Mouse (Mus musculus) heart, embryonic 11.5 days (tissue): Measurements from ENCODE around the gene Adamtsl4. TPM values are rescaled to one million over a fixed set of nuclear protein-coding genes. Genes with fewer than 3 reads are reported as not detected.

Experiments used
- ATAC-seq: fragments of 200-750 bp; cut with Nextera tagmentation; replicated peaks from 2 replicates; pipeline ENCODE4 v1.8.0; 2017; ENCODE audit warnings: moderate library complexity; ENCODE audit not compliant: insufficient number of reproducible peaks, low FRiP score, low TSS enrichment
- H3K27ac ChIP-seq: fragments of 300-500 bp; sonication (generic); 2 replicates; pipeline ENCODE4 v1.5.1; 2014; ENCODE audit warnings: mild to moderate bottlenecking, low read depth, low read length
- H3K27me3 ChIP-seq: fragments of 300-500 bp; sonication (generic); 2 replicates; pipeline ENCODE4 v1.6.1; 2014; ENCODE audit warnings: mild to moderate bottlenecking, low read length, mixed read lengths; ENCODE audit not compliant: control insufficient read depth, insufficient read depth
- H3K36me3 ChIP-seq: fragments of 300-500 bp; sonication (generic); 2 replicates; pipeline ENCODE4 v1.6.1; 2014; ENCODE audit warnings: mild to moderate bottlenecking, low read length, moderate library complexity, mixed read lengths; ENCODE audit not compliant: control insufficient read depth, insufficient read depth
- H3K4me1 ChIP-seq: fragments of 300-500 bp; sonication (generic); 2 replicates; pipeline ENCODE4 v1.6.1; 2014; ENCODE audit warnings: low read length; ENCODE audit not compliant: control insufficient read depth, insufficient read depth
- H3K4me2 ChIP-seq: fragments of 300-500 bp; sonication (generic); 2 replicates; pipeline ENCODE4 v1.6.1; 2014; ENCODE audit warnings: mild to moderate bottlenecking, moderate library complexity
- H3K4me3 ChIP-seq: fragments of 300-500 bp; sonication (generic); 2 replicates; pipeline ENCODE4 v1.5.1; 2014; ENCODE audit warnings: low read depth, low read length
- H3K9ac ChIP-seq: fragments of 300-500 bp; sonication (generic); 2 replicates; pipeline ENCODE4 v1.6.1; 2014; ENCODE audit warnings: mild to moderate bottlenecking, low read depth, low read length, moderate library complexity
- H3K9me3 ChIP-seq: fragments of 300-500 bp; sonication (generic); replicated peaks from 2 replicates; pipeline ENCODE4 v1.6.1; 2016; ENCODE audit warnings: low read length; ENCODE audit not compliant: control insufficient read depth
- WGBS: fragments of 180-500 bp; shearing (Covaris S2); extraction: QIAGEN DNeasy Blood & Tissue Kit; methylation state at CpG from one replicate; pipeline ENCODE4 v1.1.7; 2014; ENCODE audit not compliant: insufficient replicate concordance; 5-methylcytosine and 5-hydroxymethylcytosine counted together
- polyA plus RNA-seq: library from polyadenylated mRNA; unstranded; fragments of >200 nt; fragmentation: Nextera tagmentation; extraction: Ambion mirVana; gene quantifications from 2 replicates; pipeline ENCODE4 v1.2.1, GENCODE M21; 2014

Adamtsl4 gene
- polyA plus RNA-seq, 1 experiment from 2014 or later, result 3.5 TPM

DNA sequence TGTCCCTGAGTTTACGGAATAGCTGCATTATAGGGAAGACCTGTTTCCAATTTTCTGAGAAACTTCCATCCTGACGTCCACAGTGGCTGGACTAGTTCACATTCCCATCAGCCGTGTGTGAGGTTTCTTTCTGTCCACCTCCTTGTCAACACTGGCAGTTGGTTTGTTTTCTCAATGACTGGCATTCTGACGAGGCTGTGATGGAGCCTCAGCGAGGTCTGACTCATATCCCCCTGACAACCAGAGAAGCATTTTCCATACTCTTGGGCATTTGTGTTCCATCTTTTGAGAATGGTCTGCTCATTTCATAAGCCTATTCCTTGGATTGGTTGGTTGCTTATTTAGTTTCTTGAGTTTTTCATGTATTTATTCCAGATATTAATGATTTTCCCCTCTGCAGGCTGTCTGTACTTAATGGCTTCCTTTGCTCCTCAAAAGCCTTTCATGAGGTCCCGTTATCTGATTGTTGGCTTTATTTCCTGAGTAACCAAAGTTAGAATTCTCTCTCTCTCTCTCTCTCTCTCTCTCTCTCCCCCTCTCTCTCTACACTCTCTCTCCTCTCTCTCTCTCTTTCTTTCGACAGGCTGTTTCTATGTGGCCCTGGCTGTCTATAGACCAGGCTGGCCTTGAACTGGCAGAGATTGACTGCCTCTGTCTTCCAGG, 39.1 kb upstream of the Adamtsl4 start:
- ATAC-seq, result no peak
- Histone ChIP-seq H3K27ac (no peak overlapping the region), H3K4me2 (no peak overlapping the region), H3K27me3 (no peaks in the 10 kb centered on the region), H3K4me1 (peaks cover 4% of the 10 kb centered on the region; the same call in 1 of the 2 replicates), H3K36me3 (no peaks in the 10 kb centered on the region), H3K9me3 (no peaks in the 10 kb centered on the region), H3K9ac (no peak overlapping the region), H3K4me3 (no peak overlapping the region)
- 35% methylated on average over 7 of the region's 7 CpGs for WGBS

DNA sequence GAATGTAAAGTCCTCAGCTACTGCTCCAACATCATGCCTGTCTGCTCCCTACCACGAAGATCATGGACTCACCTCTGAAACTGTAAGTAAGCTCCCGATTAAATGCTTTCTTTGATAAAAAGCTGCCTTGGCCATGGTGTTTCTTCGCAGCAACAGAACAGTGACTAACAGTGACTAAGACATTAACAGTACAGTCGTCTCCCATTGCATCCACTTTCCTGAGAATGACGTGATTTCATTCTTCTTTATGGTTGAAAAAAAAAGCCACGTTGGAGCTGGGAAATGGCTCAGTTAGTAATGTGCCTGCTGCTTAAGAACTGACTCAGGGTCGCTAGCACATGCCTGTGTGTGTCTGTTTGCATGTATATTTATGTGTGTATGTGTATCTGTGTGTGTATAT, 38.1 kb upstream of the Adamtsl4 start:
- no peak for ATAC-seq
- Histone ChIP-seq H3K27ac (no peak overlapping the region), H3K27me3 (no peaks in the 10 kb centered on the region), H3K4me1 (peaks cover 4% of the 10 kb centered on the region; the same call in 1 of the 2 replicates), H3K4me3 (no peak overlapping the region), H3K9ac (no peak overlapping the region), H3K9me3 (no peaks in the 10 kb centered on the region), H3K36me3 (no peaks in the 10 kb centered on the region), H3K4me2 (no peak overlapping the region)
- 72% methylated on average over 7 of the region's 7 CpGs for WGBS

DNA sequence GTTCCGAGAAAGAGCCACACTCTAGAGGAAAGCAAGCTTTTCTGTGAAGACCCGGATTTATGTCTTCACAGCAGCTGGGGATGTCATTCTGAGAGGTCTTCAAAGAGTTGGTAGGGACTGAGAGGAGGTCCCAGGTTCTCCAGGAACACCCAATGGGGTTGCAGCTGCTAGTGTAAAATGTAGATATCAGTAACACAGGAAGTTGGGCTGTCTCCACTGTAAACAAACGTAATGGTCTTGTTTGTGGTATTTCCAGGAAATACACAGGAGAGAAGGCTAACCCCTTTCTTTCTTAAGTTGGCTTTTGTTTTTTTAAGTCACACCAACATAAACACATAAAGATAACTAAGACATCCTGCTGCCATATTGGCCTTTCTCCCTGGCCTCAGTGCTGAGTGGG, 34.7 kb upstream of the Adamtsl4 start:
- 61% methylated on average over 3 of the region's 3 CpGs for WGBS
- Histone ChIP-seq H3K9me3 (no peaks in the 10 kb centered on the region), H3K27me3 (no peaks in the 10 kb centered on the region), H3K4me3 (no peak overlapping the region), H3K9ac (no peak overlapping the region), H3K27ac (no peak overlapping the region), H3K4me1 (peaks cover 4% of the 10 kb centered on the region; the same call in 1 of the 2 replicates), H3K4me2 (no peak overlapping the region), H3K36me3 (no peaks in the 10 kb centered on the region)
- ATAC-seq, result no peak

DNA sequence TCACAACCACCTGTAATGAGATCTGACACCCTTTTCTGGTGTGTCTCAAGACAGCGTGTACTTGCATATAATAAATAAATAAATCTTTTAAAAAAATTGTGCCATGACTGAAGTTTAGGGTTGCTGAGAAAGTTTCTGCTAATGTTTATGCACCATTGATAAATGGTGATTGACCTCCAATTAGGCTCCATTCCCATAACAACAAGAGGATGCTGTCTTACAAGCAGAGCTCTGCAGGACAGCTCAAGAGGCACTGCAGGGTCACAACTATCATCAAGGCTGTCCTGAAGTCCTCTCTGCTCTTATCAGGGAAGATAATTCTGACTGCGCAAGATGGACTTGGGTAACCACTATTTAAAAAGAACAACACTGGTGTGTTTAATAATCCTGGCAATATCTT, 30.4 kb upstream of the Adamtsl4 start:
- Histone ChIP-seq H3K9ac (no peak overlapping the region), H3K4me3 (no peak overlapping the region), H3K4me1 (no peaks in the 10 kb centered on the region), H3K4me2 (no peak overlapping the region), H3K36me3 (no peaks in the 10 kb centered on the region), H3K27ac (no peak overlapping the region), H3K27me3 (no peaks in the 10 kb centered on the region), H3K9me3 (no peaks in the 10 kb centered on the region)
- 63% methylated on average over 2 of the region's 2 CpGs for WGBS
- ATAC-seq, result no peak

DNA sequence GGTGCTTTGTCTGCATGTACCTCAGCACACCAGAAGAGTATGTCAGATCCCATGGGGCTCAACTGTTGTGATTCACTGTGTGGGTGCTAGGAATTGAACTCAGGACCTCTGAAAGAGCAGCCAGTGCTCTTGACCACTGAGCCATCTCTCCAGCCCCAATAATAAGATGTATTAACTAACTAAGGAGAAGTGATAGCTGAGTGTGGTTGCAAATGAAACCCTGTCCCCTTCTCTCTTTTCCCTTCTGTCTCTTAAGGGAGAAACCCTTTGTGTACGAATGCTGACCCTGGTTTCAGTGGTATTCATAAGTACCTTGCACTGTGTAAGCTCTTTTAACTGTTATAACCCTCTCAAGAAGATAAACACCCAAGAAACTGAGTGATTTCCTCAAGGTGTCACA, 28.4 kb upstream of the Adamtsl4 start:
- WGBS, result 70% methylated on average over 1 of the region's 1 CpGs
- Histone ChIP-seq H3K4me1 (no peaks in the 10 kb centered on the region), H3K9me3 (no peaks in the 10 kb centered on the region; the same call in 1 of the 2 replicates), H3K27ac (no peak overlapping the region), H3K4me2 (no peak overlapping the region), H3K9ac (no peak overlapping the region), H3K27me3 (no peaks in the 10 kb centered on the region), H3K4me3 (no peak overlapping the region), H3K36me3 (no peaks in the 10 kb centered on the region)
- no peak for ATAC-seq

DNA sequence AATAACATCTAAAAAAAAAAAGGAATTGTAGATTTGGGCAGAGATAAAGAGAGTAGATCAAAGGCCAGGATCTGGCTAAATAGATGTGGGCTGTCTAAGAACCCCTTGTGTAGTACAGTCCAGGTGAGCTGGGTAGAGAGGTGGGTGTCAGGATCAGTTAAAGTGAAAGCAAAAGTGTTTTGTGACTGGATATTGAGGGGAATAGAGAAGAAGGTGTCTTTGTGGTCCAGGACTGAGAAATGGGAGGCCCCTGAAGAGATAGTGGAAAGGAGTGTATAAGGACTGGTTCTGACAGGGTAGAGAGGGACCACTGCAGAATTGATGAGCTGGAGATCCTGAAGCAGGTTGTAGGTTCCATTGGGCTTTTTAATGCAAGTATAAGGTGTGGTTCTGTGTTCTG, 22.2 kb upstream of the Adamtsl4 start:
- no peak for ATAC-seq
- Histone ChIP-seq H3K36me3 (no peaks in the 10 kb centered on the region), H3K4me2 (no peak overlapping the region), H3K9me3 (no peaks in the 10 kb centered on the region; the same call in 1 of the 2 replicates), H3K27me3 (no peaks in the 10 kb centered on the region), H3K27ac (no peak overlapping the region), H3K9ac (no peak overlapping the region), H3K4me1 (no peaks in the 10 kb centered on the region), H3K4me3 (no peak overlapping the region)

DNA sequence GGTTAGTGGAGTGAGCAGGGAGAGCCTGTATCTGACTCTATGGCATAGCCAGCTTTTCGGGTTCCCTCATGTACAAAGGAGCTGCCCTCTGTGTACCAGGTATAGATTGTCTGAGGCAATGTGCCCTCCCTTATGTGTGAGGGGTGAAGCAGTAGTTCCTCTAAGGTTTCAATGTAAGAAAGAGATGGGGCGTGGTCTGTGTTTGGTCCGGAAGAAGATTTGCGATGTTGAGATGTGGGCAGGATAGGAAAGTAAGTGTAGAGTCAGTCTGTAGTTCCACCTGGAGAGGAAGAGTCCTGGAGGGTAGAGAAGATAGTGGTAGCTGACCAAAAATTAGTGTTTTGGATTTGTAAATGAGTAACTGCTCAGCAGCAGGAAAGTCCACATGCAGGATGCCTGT, 21.3 kb upstream of the Adamtsl4 start:
- Histone ChIP-seq H3K27me3 (no peaks in the 10 kb centered on the region), H3K4me2 (no peak overlapping the region), H3K4me3 (no peak overlapping the region), H3K9me3 (no peaks in the 10 kb centered on the region; the same call in 1 of the 2 replicates), H3K36me3 (no peaks in the 10 kb centered on the region), H3K4me1 (no peaks in the 10 kb centered on the region), H3K27ac (no peak overlapping the region), H3K9ac (no peak overlapping the region)
- no peak for ATAC-seq
- WGBS, result 89% methylated on average over 4 of the region's 4 CpGs

DNA sequence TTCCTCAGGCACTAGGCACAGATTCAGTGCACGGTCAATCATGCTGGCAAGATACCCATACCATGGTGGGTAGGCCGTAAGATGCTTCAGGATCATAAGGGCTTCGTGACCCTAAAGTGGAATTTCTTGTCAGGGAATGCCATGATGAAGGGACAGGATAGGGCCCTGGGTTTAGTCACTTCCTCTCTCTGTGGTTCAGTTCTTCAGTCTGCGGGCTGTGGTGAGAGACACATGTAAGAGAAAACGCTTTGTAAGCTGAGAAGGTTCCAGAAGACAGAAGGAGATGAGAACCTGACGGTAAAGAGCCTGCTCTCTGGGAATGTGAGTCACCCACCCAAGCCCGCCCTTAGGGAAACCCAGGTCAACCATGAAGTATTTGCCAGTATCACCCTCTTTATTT, 19.8 kb upstream of the Adamtsl4 start:
- 82% methylated on average over 7 of the region's 7 CpGs for WGBS
- ATAC-seq, result no peak

DNA sequence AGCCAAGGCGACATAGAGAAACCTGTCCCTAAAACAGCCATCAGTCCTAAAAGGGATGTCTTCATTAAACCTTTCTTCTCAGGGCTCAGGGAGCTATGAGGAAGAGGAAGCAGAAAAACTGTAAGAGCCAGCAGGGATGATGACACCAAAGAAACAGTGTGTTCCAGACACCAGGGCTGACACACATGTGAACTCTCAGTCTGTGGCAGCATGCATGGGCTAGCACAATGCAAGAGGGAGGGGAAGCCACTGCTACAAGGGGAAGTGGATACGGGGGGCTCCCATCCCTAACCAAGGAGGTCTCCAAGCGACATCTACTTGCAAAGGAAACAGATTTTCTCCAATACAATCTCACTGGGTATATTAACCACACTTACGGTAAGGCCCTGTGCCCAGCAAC, 18.6 kb upstream of the Adamtsl4 start:
- no peak overlapping the region for H3K27ac ChIP-seq
- H3K36me3 ChIP-seq, result no peaks in the 10 kb centered on the region
- no peak overlapping the region for H3K9ac ChIP-seq
- no peak overlapping the region for H3K4me2 ChIP-seq
- no peaks in the 10 kb centered on the region for H3K27me3 ChIP-seq
- peaks cover 7% of the 10 kb centered on the region; the same call in 1 of the 2 replicates for H3K4me1 ChIP-seq
- H3K4me3 ChIP-seq, result no peak overlapping the region
- 86% methylated on average over 4 of the region's 4 CpGs for WGBS
- no peak for ATAC-seq
- H3K9me3 ChIP-seq, result no peaks in the 10 kb centered on the region

More for the DNA sequence above, 19.8 kb upstream of the Adamtsl4 start:
- no peak overlapping the region for H3K4me3 ChIP-seq
- no peak overlapping the region for H3K9ac ChIP-seq
- H3K9me3 ChIP-seq, result no peaks in the 10 kb centered on the region
- no peak overlapping the region for H3K27ac ChIP-seq
- H3K27me3 ChIP-seq, result no peaks in the 10 kb centered on the region
- H3K4me2 ChIP-seq, result no peak overlapping the region
- H3K36me3 ChIP-seq, result no peaks in the 10 kb centered on the region
- no peaks in the 10 kb centered on the region for H3K4me1 ChIP-seq
